ENCODE assay signal across 11 mouse cellular contexts in genomic region chr10:37683101-37683500, GRCm38 (mm10).
DNase-seq lines count a peak whose midpoint lies in the region; ATAC-seq lines count a peak whose summit lies in the region.
"Had no signal": no experiment of that assay in that cellular context is flagged by ENCODE, and none has a peak within 500 bp of the region (broad histone marks: within the 10 kb centered on the region; RNA-seq: fewer than 3 reads in every experiment).

No protein-coding gene starts in this region.

- no peak for ATAC-seq in midbrain, embryonic 16.5 days
- ATAC-seq in forebrain, embryonic 16.5 days: peak; percentile 57
- ATAC-seq in megakaryocyte progenitor cell, adult 5-6 weeks (replicated peaks; ENCODE audit: poor library complexity): no peak
- ATAC-seq: intestine, postnatal 0 days had no signal

- peaks cover 15% of the 10 kb centered on the region for H3K4me1 ChIP-seq in midbrain, embryonic 10.5 days
- H3K4me1 ChIP-seq in midbrain, embryonic 16.5 days (ENCODE audit: control insufficient read depth, insufficient read depth, low read length): 0 out of 2 replicates have a peak, but pooled peaks cover 2% of the 10 kb centered on the region
- H3K4me1 ChIP-seq in forebrain, embryonic 16.5 days (replicated peaks; ENCODE audit: control insufficient read depth, insufficient read depth, low read length): no peaks in the 10 kb centered on the region; the same call in 1 of the 2 replicates

- no peaks in the 10 kb centered on the region for H3K36me3 ChIP-seq in midbrain, embryonic 10.5 days
- no peaks in the 10 kb centered on the region for H3K36me3 ChIP-seq in midbrain, embryonic 16.5 days (ENCODE audit: control insufficient read depth, insufficient read depth, low read length)
- H3K36me3 ChIP-seq in forebrain, embryonic 16.5 days (ENCODE audit: control insufficient read depth, insufficient read depth): no peaks in the 10 kb centered on the region

- no peaks in the 10 kb centered on the region for H3K27me3 ChIP-seq in midbrain, embryonic 10.5 days (ENCODE audit: low read depth, poor library complexity, severe bottlenecking)
- no peaks in the 10 kb centered on the region for H3K27me3 ChIP-seq in midbrain, embryonic 16.5 days (ENCODE audit: control insufficient read depth, insufficient read depth, low read depth, low read length)
- H3K27me3 ChIP-seq in forebrain, embryonic 16.5 days (replicated peaks; ENCODE audit: control insufficient read depth, insufficient read depth, low read length): no peaks in the 10 kb centered on the region

- peak overlapping the region; percentile 63; the same call in 1 of the 2 replicates for H3K27ac ChIP-seq in midbrain, embryonic 10.5 days (replicated peaks)
- H3K27ac ChIP-seq in midbrain, embryonic 16.5 days (ENCODE audit: low read length): no peak overlapping the region
- H3K27ac ChIP-seq in forebrain, embryonic 16.5 days (ENCODE audit: low read length): no peak overlapping the region

- H3K9me3 ChIP-seq in midbrain, embryonic 10.5 days (replicated peaks): no peaks in the 10 kb centered on the region
- no peaks in the 10 kb centered on the region for H3K9me3 ChIP-seq in midbrain, embryonic 16.5 days (replicated peaks; ENCODE audit: control insufficient read depth, low read length, poor library complexity, severe bottlenecking)
- H3K9me3 ChIP-seq in forebrain, embryonic 16.5 days (ENCODE audit: control insufficient read depth, low read length): no peaks in the 10 kb centered on the region

- intact Hi-C loops in heart, postnatal 25 days (cut with DNase I): no loop called here

- peak; percentile 28 for DNase-seq in heart, adult 8-10 months (ENCODE audit: low spot score)
- DNase-seq in heart, postnatal 25 days (ENCODE audit: low spot score): no peak
- peak; percentile 13 for DNase-seq in midbrain, embryonic 10.5 days (ENCODE audit: low spot score)
- DNase-seq in spleen, postnatal 4 days (ENCODE audit: low spot score in 2 of 2): no peak
- DNase-seq: lung, adult 18-20 months; right cerebral cortex, postnatal 14 days; thymus, adult 2 months had no signal

- H3K4me2 ChIP-seq in midbrain, embryonic 16.5 days (ENCODE audit: low read length): no peak overlapping the region
- no peak overlapping the region for H3K4me2 ChIP-seq in forebrain, embryonic 16.5 days (ENCODE audit: low read length)

- H3K9ac ChIP-seq in midbrain, embryonic 16.5 days (ENCODE audit: low read depth, low read length): no peak overlapping the region
- H3K9ac ChIP-seq in forebrain, embryonic 16.5 days (replicated peaks; ENCODE audit: low read depth, low read length): no peak overlapping the region

- H3K4me3 ChIP-seq in midbrain, embryonic 10.5 days: no peak overlapping the region
- no peak overlapping the region for H3K4me3 ChIP-seq in midbrain, embryonic 16.5 days (ENCODE audit: low read depth, low read length)
- H3K4me3 ChIP-seq in forebrain, embryonic 16.5 days (replicated peaks; ENCODE audit: low read length): no peak overlapping the region

Comparison
In these comparisons a context has a peak if more than half of its experiments do, and no peak if none do; other contexts are left out.
1. DNase-seq: peak in heart, adult 8-10 months (single experiment) and midbrain, embryonic 10.5 days (single experiment); none in heart, postnatal 25 days (single experiment) and spleen, postnatal 4 days (0 of 2).